Mouse (Mus musculus) lung, postnatal 0 days (tissue): ENCODE results near the gene Ap4m1. TPM values are rescaled to one million over a fixed set of nuclear protein-coding genes. Genes with fewer than 3 reads are reported as not detected.

Experiments
- ATAC-seq: fragments of 200-750 bp; cut with Nextera tagmentation; 2 replicates; pipeline ENCODE4 v1.8.0; 2017; ENCODE audit warnings: moderate library complexity
- DNase-seq: peaks from one replicate; pipeline ENCODE4 v3.0.0-alpha.2; 2016; ENCODE audit warnings: low spot score
- H3K27ac ChIP-seq: fragments of 300-500 bp; sonication (generic); 2 replicates; pipeline ENCODE4 v1.5.1; 2014; ENCODE audit warnings: antibody characterized with exemption, mild to moderate bottlenecking, low read length, mixed read lengths
- H3K27me3 ChIP-seq: fragments of 300-500 bp; sonication (generic); replicated peaks from 2 replicates; pipeline ENCODE4 v1.6.1; 2014; ENCODE audit warnings: low read length, mixed read lengths; ENCODE audit not compliant: insufficient read depth
- H3K36me3 ChIP-seq: fragments of 300-500 bp; sonication (generic); 2 replicates; pipeline ENCODE4 v1.6.1; 2014; ENCODE audit warnings: low read length, mixed read lengths; ENCODE audit not compliant: insufficient read depth
- H3K4me1 ChIP-seq: fragments of 300-500 bp; sonication (generic); 2 replicates; pipeline ENCODE4 v1.6.1; 2014; ENCODE audit warnings: antibody characterized with exemption, low read depth, low read length, mixed read lengths; ENCODE audit not compliant: insufficient read depth
- H3K4me2 ChIP-seq: fragments of 300-500 bp; sonication (generic); replicated peaks from 2 replicates; pipeline ENCODE4 v1.6.1; 2014; ENCODE audit warnings: low read depth, mild to moderate bottlenecking, low read length, moderate library complexity, mixed read lengths
- H3K4me3 ChIP-seq: fragments of 300-500 bp; sonication (generic); 2 replicates; pipeline ENCODE4 v1.5.1; 2014; ENCODE audit warnings: low read depth, low read length
- H3K9ac ChIP-seq: fragments of 300-500 bp; sonication (generic); replicated peaks from 2 replicates; pipeline ENCODE4 v1.6.1; 2014; ENCODE audit warnings: low read depth, mild to moderate bottlenecking
- H3K9me3 ChIP-seq: fragments of 300-500 bp; sonication (generic); 2 replicates; pipeline ENCODE4 v1.6.1; 2016; ENCODE audit warnings: low read length, mixed read lengths
- CTCF ChIP-seq: IDR thresholded peaks from 2 replicates; pipeline ENCODE4 v1.5.1; 2016; ENCODE audit warnings: antibody characterized with exemption, mild to moderate bottlenecking
- EP300 ChIP-seq: IDR thresholded peaks from 2 replicates; pipeline ENCODE4 v1.6.1; 2016; ENCODE audit warnings: antibody characterized with exemption, mild to moderate bottlenecking, control low read depth
- WGBS: fragments of 180-500 bp; shearing (Covaris S2); extraction: QIAGEN DNeasy Blood & Tissue Kit; methylation state at CpG from one replicate; pipeline ENCODE4 v1.1.7; 2014; 5-methylcytosine and 5-hydroxymethylcytosine counted together
- polyA plus RNA-seq: library from polyadenylated mRNA; unstranded; fragments of >200 nt; fragmentation: Nextera tagmentation; extraction: Ambion mirVana; gene quantifications from 2 replicates; pipeline ENCODE4 v1.2.1, GENCODE M21; 2015

Ap4m1 gene
- polyA plus RNA-seq, 1 experiment from 2014 or later, result 11.1 TPM

DNA sequence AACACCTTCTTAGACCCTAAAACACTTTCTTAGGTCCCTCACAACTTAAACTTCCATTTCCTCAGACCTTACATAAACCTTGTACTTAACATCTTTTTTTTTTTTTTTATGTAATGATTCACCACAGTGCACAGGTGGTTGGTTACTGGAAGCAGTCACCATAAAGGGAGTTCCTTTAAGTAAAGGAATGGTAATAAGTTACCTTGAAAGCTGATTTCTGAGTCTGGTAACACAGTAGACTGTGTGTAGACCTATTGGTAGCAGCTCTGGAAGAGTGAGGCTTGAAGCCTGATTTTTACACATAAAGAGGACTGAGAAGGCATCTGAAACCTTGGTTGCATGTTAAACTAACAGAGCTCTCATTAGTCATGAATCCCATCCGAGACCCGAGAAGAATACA is 48.1 kb downstream of the Ap4m1 start:
- TF ChIP-seq CTCF (no peak), EP300 (no peak)
- no peak overlapping the region for H3K4me3 ChIP-seq
- no peak overlapping the region for H3K9ac ChIP-seq
- DNase-seq (no peak), ATAC-seq (no peak)
- H3K27ac ChIP-seq, result no peak overlapping the region
- no peak overlapping the region for H3K4me2 ChIP-seq
- WGBS, result 27% methylated on average over 2 of the region's 2 CpGs
- H3K36me3 ChIP-seq, result no peaks in the 10 kb centered on the region
- no peaks in the 10 kb centered on the region for H3K27me3 ChIP-seq
- no peaks in the 10 kb centered on the region for H3K4me1 ChIP-seq
- no peaks in the 10 kb centered on the region for H3K9me3 ChIP-seq

DNA sequence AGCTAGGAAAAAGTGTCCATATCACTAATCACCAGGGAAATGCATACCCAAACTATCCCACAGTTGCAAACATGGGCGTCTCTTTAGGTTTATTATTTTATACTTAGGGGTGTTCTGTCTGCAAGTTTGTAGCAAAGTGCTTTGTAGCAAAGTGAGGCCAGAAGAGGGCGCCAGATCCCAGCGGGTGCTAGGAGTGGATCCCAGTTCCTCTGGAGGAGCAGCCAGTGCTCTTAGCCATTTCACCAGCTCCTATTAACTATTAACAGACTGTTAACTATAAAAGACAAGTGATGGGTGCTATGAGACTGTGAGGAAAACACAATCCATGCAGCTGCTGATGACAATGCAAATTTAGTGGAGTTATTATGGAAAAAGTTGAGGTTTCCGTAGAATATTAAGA is 50.3 kb downstream of the Ap4m1 start:
- ATAC-seq, result no peak
- 23% methylated on average over 4 of the region's 4 CpGs for WGBS
- H3K27ac ChIP-seq, result no peak overlapping the region
- H3K4me1 ChIP-seq, result no peaks in the 10 kb centered on the region
- H3K27me3 ChIP-seq, result no peaks in the 10 kb centered on the region
- H3K9ac ChIP-seq, result no peak overlapping the region
- no peak overlapping the region for H3K4me2 ChIP-seq
- H3K9me3 ChIP-seq, result no peaks in the 10 kb centered on the region
- no peaks in the 10 kb centered on the region for H3K36me3 ChIP-seq
- TF ChIP-seq CTCF, result peak; percentile 86
- TF ChIP-seq EP300, result no peak
- no peak overlapping the region for H3K4me3 ChIP-seq
- peak; percentile 79 for DNase-seq

DNA sequence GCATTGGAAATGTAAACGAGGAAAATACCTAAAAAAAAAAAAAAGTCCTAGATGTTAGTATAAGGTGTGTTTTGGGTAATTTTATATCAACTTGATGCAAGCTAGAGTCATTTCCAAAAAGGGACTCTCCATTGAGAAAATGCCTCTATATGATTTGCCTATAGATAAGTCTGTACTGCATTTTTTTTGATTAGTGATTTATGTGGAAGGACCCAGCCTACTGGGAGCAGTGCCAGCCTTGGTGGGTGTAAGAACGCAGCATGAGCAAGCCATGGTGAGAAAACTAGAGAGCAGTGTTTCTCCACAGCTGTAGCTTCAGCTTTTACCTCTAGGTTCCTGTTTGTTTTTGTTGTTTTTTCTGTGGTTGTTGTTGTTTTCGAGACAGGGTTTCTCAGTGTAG is 51.5 kb downstream of the Ap4m1 start:
- ATAC-seq (no peak), DNase-seq (no peak)
- no peaks in the 10 kb centered on the region for H3K36me3 ChIP-seq
- H3K4me2 ChIP-seq, result no peak overlapping the region
- TF ChIP-seq CTCF, result no peak
- TF ChIP-seq EP300, result no peak
- no peaks in the 10 kb centered on the region for H3K9me3 ChIP-seq
- 39% methylated on average over 3 of the region's 3 CpGs for WGBS
- no peaks in the 10 kb centered on the region for H3K27me3 ChIP-seq
- no peak overlapping the region for H3K4me3 ChIP-seq
- H3K27ac ChIP-seq, result no peak overlapping the region
- H3K9ac ChIP-seq, result no peak overlapping the region
- no peaks in the 10 kb centered on the region for H3K4me1 ChIP-seq

DNA sequence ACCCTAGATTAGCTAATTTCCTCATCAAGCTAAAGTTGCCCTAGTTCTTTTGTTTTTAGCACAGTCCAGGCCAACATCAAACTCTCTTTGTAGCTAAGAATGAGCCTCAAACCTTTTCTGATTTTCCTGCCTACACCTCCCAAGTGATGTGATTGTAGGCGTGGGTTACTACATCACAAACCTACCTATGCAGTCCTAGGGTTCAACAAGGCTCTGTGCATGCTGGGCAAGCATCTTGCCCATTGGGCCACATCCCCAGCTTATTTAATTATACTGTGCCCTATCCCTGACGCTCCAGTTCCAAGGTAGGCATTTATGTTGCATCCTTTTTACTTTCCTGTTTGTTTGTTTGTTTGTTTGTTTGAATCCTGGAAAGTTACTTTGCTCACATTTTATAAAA is 53.9 kb downstream of the Ap4m1 start, which contains the start of gene Nxpe5:
TSS of gene Nxpe5 (plus strand) at position 199 of the 400 bp plus-strand sequence.
- no peaks in the 10 kb centered on the region for H3K9me3 ChIP-seq
- ATAC-seq, result no peak

DNA sequence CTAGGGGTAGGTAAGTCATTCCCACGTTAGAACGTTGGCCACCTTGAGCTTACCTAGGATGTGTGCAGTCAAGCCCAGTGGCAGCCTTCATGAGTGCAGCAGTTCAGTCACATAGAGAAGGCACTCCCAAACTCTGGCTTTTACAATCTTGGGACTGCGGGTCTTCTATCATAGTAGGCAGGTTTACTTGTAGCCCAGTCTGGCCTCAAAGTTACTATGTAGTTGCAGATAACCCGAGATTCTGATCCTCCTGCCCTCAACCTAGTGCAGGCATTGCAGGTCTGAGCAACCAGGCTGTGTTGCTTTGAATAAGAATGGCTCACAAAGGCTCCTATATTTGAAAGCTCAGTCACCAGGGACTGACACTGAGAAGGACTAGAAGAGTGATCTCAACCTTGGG is 54.7 kb downstream of the Ap4m1 start:
- no peak overlapping the region for H3K4me3 ChIP-seq
- DNase-seq, result no peak
- H3K27me3 ChIP-seq, result no peaks in the 10 kb centered on the region
- TF ChIP-seq EP300 (no peak), CTCF (no peak)
- H3K27ac ChIP-seq, result no peak overlapping the region
- no peaks in the 10 kb centered on the region for H3K9me3 ChIP-seq
- ATAC-seq, result no peak
- no peak overlapping the region for H3K9ac ChIP-seq
- H3K36me3 ChIP-seq, result no peaks in the 10 kb centered on the region
- no peaks in the 10 kb centered on the region for H3K4me1 ChIP-seq
- H3K4me2 ChIP-seq, result no peak overlapping the region
- WGBS, result 73% methylated on average over 4 of the region's 4 CpGs

More for the DNA sequence above, 53.9 kb downstream of the Ap4m1 start, which contains the start of gene Nxpe5:
- 48% methylated on average over 2 of the region's 2 CpGs for WGBS
- Histone ChIP-seq H3K9ac (no peak within 1 kb of the TSS), H3K4me2 (no peak within 1 kb of the TSS), H3K4me1 (no peaks in the 10 kb centered on the region), H3K27me3 (no peaks in the 10 kb centered on the region), H3K4me3 (no peak within 1 kb of the TSS), H3K27ac (no peak within 1 kb of the TSS), H3K36me3 (no peaks in the 10 kb centered on the region)
- no peak for TF ChIP-seq EP300
- TF ChIP-seq CTCF, result no peak
- DNase-seq, result no peak

DNA sequence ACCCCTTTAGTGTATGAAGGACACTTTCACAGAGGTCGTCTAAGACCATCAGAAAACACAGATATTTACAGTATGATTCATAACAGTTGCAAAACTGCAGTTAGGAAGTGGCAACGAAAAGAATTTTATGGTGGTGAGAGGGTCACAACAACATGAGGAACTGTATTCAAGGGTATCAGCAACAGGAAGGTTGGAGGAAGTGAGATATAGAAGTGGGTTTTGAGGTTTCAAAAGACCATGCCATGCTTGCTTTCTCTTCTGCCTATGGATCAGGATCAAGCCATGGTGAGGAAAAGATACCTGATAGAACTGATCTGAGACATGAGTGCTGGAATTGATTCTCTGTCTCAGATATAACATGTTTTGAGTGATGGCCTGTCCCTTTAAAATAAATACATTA is 55.6 kb downstream of the Ap4m1 start:
- DNase-seq, result no peak
- H3K27ac ChIP-seq, result no peak overlapping the region
- no peaks in the 10 kb centered on the region for H3K9me3 ChIP-seq
- ATAC-seq, result no peak
- H3K27me3 ChIP-seq, result no peaks in the 10 kb centered on the region
- no peaks in the 10 kb centered on the region for H3K36me3 ChIP-seq
- WGBS, result 50% methylated on average over 2 of the region's 2 CpGs
- no peak overlapping the region for H3K4me2 ChIP-seq
- TF ChIP-seq CTCF (no peak), EP300 (no peak)
- H3K4me1 ChIP-seq, result no peaks in the 10 kb centered on the region
- no peak overlapping the region for H3K9ac ChIP-seq
- no peak overlapping the region for H3K4me3 ChIP-seq

DNA sequence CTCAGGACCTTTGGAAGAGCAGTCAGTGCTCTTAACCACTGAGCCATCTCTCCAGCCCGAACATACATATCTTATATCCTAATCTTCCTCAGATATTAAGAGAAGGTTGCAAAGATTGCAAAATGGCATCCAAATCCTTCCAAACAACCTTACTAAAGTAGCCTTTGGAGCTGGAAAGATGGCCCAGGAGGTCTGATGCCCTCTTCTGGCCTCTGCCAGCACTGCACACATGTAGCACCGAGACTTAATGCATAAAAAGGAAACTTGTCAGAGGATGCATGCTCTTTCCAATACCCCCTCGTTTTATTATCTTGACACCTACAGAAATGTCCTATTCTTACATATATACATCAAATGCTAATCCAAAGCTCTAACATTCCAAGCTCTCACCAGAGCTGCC is 56.2 kb downstream of the Ap4m1 start:
- peak; percentile 59 for TF ChIP-seq CTCF
- no peak for TF ChIP-seq EP300
- H3K36me3 ChIP-seq, result no peaks in the 10 kb centered on the region
- H3K4me2 ChIP-seq, result no peak overlapping the region
- ATAC-seq (no peak), DNase-seq (peak; percentile 11)
- no peaks in the 10 kb centered on the region for H3K27me3 ChIP-seq
- 48% methylated on average over 3 of the region's 3 CpGs for WGBS
- no peak overlapping the region for H3K9ac ChIP-seq
- H3K27ac ChIP-seq, result no peak overlapping the region
- H3K4me3 ChIP-seq, result no peak overlapping the region
- no peaks in the 10 kb centered on the region for H3K4me1 ChIP-seq
- H3K9me3 ChIP-seq, result no peaks in the 10 kb centered on the region
